Mouse (Mus musculus): ENCODE results near the gene N4bp2l2. TPM values are rescaled to one million over a fixed set of nuclear protein-coding genes. Genes with fewer than 3 reads are reported as not detected.

Gene N4bp2l2
- polyA plus RNA-seq, 2 experiments, result 35.0 to 57.3 TPM

GRCm38 (mm10) chr5:150592186-150592903 lies 73.6 kb downstream of the N4bp2l2 start:
- Histone ChIP-seq H3K4me2 (replicated peaks; ENCODE audit: low read depth, low read length, severe bottlenecking) (no peak overlapping the region), H3K27me3 (ENCODE audit: control insufficient read depth, insufficient read depth, low read length) (peaks cover 18% of the 10 kb centered on the region; the same call in 1 of the 2 replicates), H3K27ac (replicated peaks; ENCODE audit: low read depth, low read length) (no peak overlapping the region), H3K9me3 (ENCODE audit: control insufficient read depth, low read length) (no peaks in the 10 kb centered on the region), H3K9ac (ENCODE audit: low read depth, low read length, severe bottlenecking) (no peak overlapping the region), H3K4me1 (ENCODE audit: control insufficient read depth, insufficient read depth, low read length) (peaks cover 7% of the 10 kb centered on the region; the same call in 1 of the 2 replicates), H3K4me3 (replicated peaks; ENCODE audit: low read length) (peak overlapping the region; percentile 77; the same call in 1 of the 2 replicates), H3K36me3 (ENCODE audit: control insufficient read depth, insufficient read depth, low read length) (no peaks in the 10 kb centered on the region)
- ATAC-seq (ENCODE audit: low FRiP score, low read depth) (no peak), DNase-seq (ENCODE audit: low spot score) (no peak)
- no peak for TF ChIP-seq POLR2A (IDR thresholded peaks at IDR 0.05; ENCODE audit: borderline replicate concordance, extremely low read depth, insufficient read depth, insufficient read length)
- WGBS, result 68% methylated on average over 13 of the region's 13 CpGs

- no peak for TF ChIP-seq POLR2A (IDR thresholded peaks at IDR 0.05; ENCODE audit: borderline replicate concordance, extremely low read depth, insufficient read depth, insufficient read length)
- Histone ChIP-seq H3K27ac (replicated peaks; ENCODE audit: low read depth, low read length) (no peak overlapping the region), H3K4me2 (replicated peaks; ENCODE audit: low read depth, low read length, severe bottlenecking) (no peak overlapping the region), H3K9me3 (ENCODE audit: control insufficient read depth, low read length) (no peaks in the 10 kb centered on the region), H3K27me3 (ENCODE audit: control insufficient read depth, insufficient read depth, low read length) (peaks cover 9% of the 10 kb centered on the region; the same call in 1 of the 2 replicates), H3K4me1 (ENCODE audit: control insufficient read depth, insufficient read depth, low read length) (peaks cover 7% of the 10 kb centered on the region; the same call in 1 of the 2 replicates), H3K4me3 (replicated peaks; ENCODE audit: low read length) (no peak overlapping the region), H3K9ac (ENCODE audit: low read depth, low read length, severe bottlenecking) (no peak overlapping the region), H3K36me3 (ENCODE audit: control insufficient read depth, insufficient read depth, low read length) (no peaks in the 10 kb centered on the region)
- DNase-seq (ENCODE audit: low spot score) (no peak), ATAC-seq (ENCODE audit: low FRiP score, low read depth) (no peak)
- WGBS, result 66% methylated on average over 2 of the region's 2 CpGs
These were observed 76.0 kb downstream of the N4bp2l2 start for GRCm38 (mm10) chr5:150589945-150590344.

GRCm38 (mm10) chr5:150584337-150584729 lies 81.7 kb downstream of the N4bp2l2 start:
- Histone ChIP-seq H3K9ac (ENCODE audit: low read depth, low read length, severe bottlenecking) (no peak overlapping the region), H3K9me3 (ENCODE audit: control insufficient read depth, low read length) (no peaks in the 10 kb centered on the region)
- WGBS, result 38% methylated on average over 6 of the region's 6 CpGs

GRCm38 (mm10) chr5:150583622-150584336 lies 82.2 kb downstream of the N4bp2l2 start:
- Histone ChIP-seq H3K27me3 (ENCODE audit: control insufficient read depth, insufficient read depth, low read length) (no peaks in the 10 kb centered on the region), H3K36me3 (ENCODE audit: control insufficient read depth, insufficient read depth, low read length) (no peaks in the 10 kb centered on the region), H3K4me3 (replicated peaks; ENCODE audit: low read length) (no peak overlapping the region), H3K9ac (ENCODE audit: low read depth, low read length, severe bottlenecking) (no peak overlapping the region), H3K9me3 (ENCODE audit: control insufficient read depth, low read length) (no peaks in the 10 kb centered on the region), H3K27ac (replicated peaks; ENCODE audit: low read depth, low read length) (no peak overlapping the region), H3K4me1 (ENCODE audit: control insufficient read depth, insufficient read depth, low read length) (no peaks in the 10 kb centered on the region; the same call in 1 of the 2 replicates), H3K4me2 (replicated peaks; ENCODE audit: low read depth, low read length, severe bottlenecking) (no peak overlapping the region)
- 66% methylated on average over 5 of the region's 5 CpGs for WGBS
- ATAC-seq (ENCODE audit: low FRiP score, low read depth) (no peak), DNase-seq (ENCODE audit: low spot score) (no peak)
- TF ChIP-seq POLR2A (IDR thresholded peaks at IDR 0.05; ENCODE audit: borderline replicate concordance, extremely low read depth, insufficient read depth, insufficient read length), result no peak

More at GRCm38 (mm10) chr5:150584337-150584729, 81.7 kb downstream of the N4bp2l2 start:
- H3K4me2 ChIP-seq (replicated peaks; ENCODE audit: low read depth, low read length, severe bottlenecking), result no peak overlapping the region
- no peak for TF ChIP-seq POLR2A (IDR thresholded peaks at IDR 0.05; ENCODE audit: borderline replicate concordance, extremely low read depth, insufficient read depth, insufficient read length)
- H3K27me3 ChIP-seq (ENCODE audit: control insufficient read depth, insufficient read depth, low read length), result no peaks in the 10 kb centered on the region
- ATAC-seq (ENCODE audit: low FRiP score, low read depth) (no peak), DNase-seq (ENCODE audit: low spot score) (no peak)
- H3K4me3 ChIP-seq (replicated peaks; ENCODE audit: low read length), result no peak overlapping the region
- H3K4me1 ChIP-seq (ENCODE audit: control insufficient read depth, insufficient read depth, low read length), result no peaks in the 10 kb centered on the region
- no peak overlapping the region for H3K27ac ChIP-seq (replicated peaks; ENCODE audit: low read depth, low read length)
- H3K36me3 ChIP-seq (ENCODE audit: control insufficient read depth, insufficient read depth, low read length), result no peaks in the 10 kb centered on the region

GRCm38 (mm10) chr5:150583181-150583580 lies 82.8 kb downstream of the N4bp2l2 start:
- ATAC-seq (ENCODE audit: low FRiP score, low read depth) (no peak), DNase-seq (ENCODE audit: low spot score) (no peak)
- H3K4me1 ChIP-seq (ENCODE audit: control insufficient read depth, insufficient read depth, low read length), result no peaks in the 10 kb centered on the region; the same call in 1 of the 2 replicates
- no peak overlapping the region for H3K4me2 ChIP-seq (replicated peaks; ENCODE audit: low read depth, low read length, severe bottlenecking)
- no peak overlapping the region for H3K9ac ChIP-seq (ENCODE audit: low read depth, low read length, severe bottlenecking)
- no peaks in the 10 kb centered on the region for H3K9me3 ChIP-seq (ENCODE audit: control insufficient read depth, low read length)
- no peak overlapping the region for H3K27ac ChIP-seq (replicated peaks; ENCODE audit: low read depth, low read length)
- H3K4me3 ChIP-seq (replicated peaks; ENCODE audit: low read length), result no peak overlapping the region
- H3K36me3 ChIP-seq (ENCODE audit: control insufficient read depth, insufficient read depth, low read length), result no peaks in the 10 kb centered on the region
- no peak for TF ChIP-seq POLR2A (IDR thresholded peaks at IDR 0.05; ENCODE audit: borderline replicate concordance, extremely low read depth, insufficient read depth, insufficient read length)
- WGBS, result 80% methylated on average over 5 of the region's 5 CpGs
- H3K27me3 ChIP-seq (ENCODE audit: control insufficient read depth, insufficient read depth, low read length), result no peaks in the 10 kb centered on the region

All from limb, embryonic 14.5 days (tissue).